Mouse (Mus musculus): ENCODE data around the gene Stk39.

The Stk39 gene

GRCm38 (mm10) chr2:68383964-68384363 lies 88.1 kb downstream of the Stk39 start:
- DNase-seq (ENCODE audit: extremely low read depth, low read depth): no peak

GRCm38 (mm10) chr2:68382394-68383059 lies 89.5 kb downstream of the Stk39 start:
- DNase-seq (ENCODE audit: extremely low read depth, low read depth): no peak

GRCm38 (mm10) chr2:68381881-68382280 lies 90.2 kb downstream of the Stk39 start:
- DNase-seq (ENCODE audit: extremely low read depth, low read depth): no peak

- DNase-seq (ENCODE audit: extremely low read depth, low read depth): no peak
These were observed 90.9 kb downstream of the Stk39 start for GRCm38 (mm10) chr2:68381205-68381604.

- no peak for DNase-seq (ENCODE audit: extremely low read depth, low read depth)
These were observed 92.4 kb downstream of the Stk39 start for GRCm38 (mm10) chr2:68379631-68380030.

GRCm38 (mm10) chr2:68378319-68378718 lies 93.7 kb downstream of the Stk39 start:
- no peak for DNase-seq (ENCODE audit: extremely low read depth, low read depth)

GRCm38 (mm10) chr2:68377251-68377681 lies 94.8 kb downstream of the Stk39 start:
- DNase-seq (ENCODE audit: extremely low read depth, low read depth): no peak

- DNase-seq (ENCODE audit: extremely low read depth, low read depth): no peak
These were observed 95.4 kb downstream of the Stk39 start for GRCm38 (mm10) chr2:68376660-68377059.

- DNase-seq (ENCODE audit: extremely low read depth, low read depth): no peak
These were observed 97.9 kb downstream of the Stk39 start for GRCm38 (mm10) chr2:68374202-68374601.

- no peak for DNase-seq (ENCODE audit: extremely low read depth, low read depth)
These were observed 100.2 kb downstream of the Stk39 start for GRCm38 (mm10) chr2:68371912-68372311.

- no peak for DNase-seq (ENCODE audit: extremely low read depth, low read depth)
These were observed 101.7 kb downstream of the Stk39 start for GRCm38 (mm10) chr2:68370326-68370725.

GRCm38 (mm10) chr2:68369080-68369479 lies 103.0 kb downstream of the Stk39 start:
- DNase-seq (ENCODE audit: extremely low read depth, low read depth): no peak

GRCm38 (mm10) chr2:68367944-68368343 lies 104.1 kb downstream of the Stk39 start:
- no peak for DNase-seq (ENCODE audit: extremely low read depth, low read depth)

- no peak for DNase-seq (ENCODE audit: extremely low read depth, low read depth)
These were observed 105.2 kb downstream of the Stk39 start for GRCm38 (mm10) chr2:68366897-68367193.

- DNase-seq (ENCODE audit: extremely low read depth, low read depth): no peak
These were observed 105.8 kb downstream of the Stk39 start for GRCm38 (mm10) chr2:68366091-68366896.

- no peak for DNase-seq (ENCODE audit: extremely low read depth, low read depth)
These were observed 106.6 kb downstream of the Stk39 start for GRCm38 (mm10) chr2:68365504-68365903.

- DNase-seq (ENCODE audit: extremely low read depth, low read depth): no peak
These were observed 107.7 kb downstream of the Stk39 start for GRCm38 (mm10) chr2:68364181-68364900.

- no peak for DNase-seq (ENCODE audit: extremely low read depth, low read depth)
These were observed 108.9 kb downstream of the Stk39 start for GRCm38 (mm10) chr2:68363159-68363558.

GRCm38 (mm10) chr2:68361701-68362100 lies 110.4 kb downstream of the Stk39 start:
- DNase-seq (ENCODE audit: extremely low read depth, low read depth): no peak

GRCm38 (mm10) chr2:68350621-68351020 lies 121.4 kb downstream of the Stk39 start:
- peak; percentile 33 for DNase-seq (ENCODE audit: extremely low read depth, low read depth)

GRCm38 (mm10) chr2:68349593-68350383 lies 122.3 kb downstream of the Stk39 start:
- peak; percentile 31 for DNase-seq (ENCODE audit: extremely low read depth, low read depth)

Data from MEL-GATA-1-ER (cell line).